Mouse (Mus musculus): ENCODE results near the gene Gm26920. TPM values are rescaled to one million over a fixed set of nuclear protein-coding genes. Genes with fewer than 3 reads are reported as not detected.

Gm26920 gene
- polyA plus RNA-seq, 1 experiment from 2014 or later, result 0.70 TPM

- Histone ChIP-seq H3K4me3 (ENCODE audit: control insufficient read depth in 1 of 2, insufficient read depth in 1 of 2, low read depth in 1 of 2, low read length in 2 of 2) (no peak overlapping the region), H3K27me3 (ENCODE audit: control insufficient read depth, insufficient read depth, low read length) (no peaks in the 10 kb centered on the region), H3K9me3 (ENCODE audit: control insufficient read depth, low read length) (peaks cover 18% of the 10 kb centered on the region), H3K4me1 (ENCODE audit: control insufficient read depth in 2 of 2, insufficient read depth in 2 of 2, low read length in 2 of 2) (peaks cover 7 to 8% of the 10 kb centered on the region in 2 experiments; a peak in 3 of 4 replicates), H3K4me2 (ENCODE audit: low read length) (no peak overlapping the region), H3K9ac (ENCODE audit: low read length) (no peak overlapping the region), H3K27ac (replicated peaks in 1 of 2; ENCODE audit: control insufficient read depth in 1 of 2, insufficient read depth in 1 of 2, low read depth in 2 of 2, low read length in 2 of 2) (no peak overlapping the region), H3K36me3 (ENCODE audit: control insufficient read depth, insufficient read depth, low read length) (no peaks in the 10 kb centered on the region)
- 87% methylated on average over 5 of the region's 5 CpGs for WGBS
- no peak for ATAC-seq (ENCODE audit: insufficient number of reproducible peaks, insufficient read depth, low FRiP score, low read depth)
These were observed 25.9 kb upstream of the Gm26920 start for GRCm38 (mm10) chr7:30116076-30116475.

- Histone ChIP-seq H3K36me3 (ENCODE audit: control insufficient read depth, insufficient read depth, low read length) (peaks cover 56% of the 10 kb centered on the region), H3K9ac (ENCODE audit: low read length) (no peak overlapping the region), H3K27ac (replicated peaks in 1 of 2; ENCODE audit: control insufficient read depth in 1 of 2, insufficient read depth in 1 of 2, low read depth in 2 of 2, low read length in 2 of 2) (no peak overlapping the region), H3K4me1 (ENCODE audit: control insufficient read depth in 2 of 2, insufficient read depth in 2 of 2, low read length in 2 of 2) (peaks cover 2 to 16% of the 10 kb centered on the region in 2 experiments; a peak in 2 of 4 replicates), H3K9me3 (ENCODE audit: control insufficient read depth, low read length) (peaks cover 18% of the 10 kb centered on the region), H3K27me3 (ENCODE audit: control insufficient read depth, insufficient read depth, low read length) (no peaks in the 10 kb centered on the region), H3K4me3 (ENCODE audit: control insufficient read depth in 1 of 2, insufficient read depth in 1 of 2, low read depth in 1 of 2, low read length in 2 of 2) (no peak overlapping the region), H3K4me2 (ENCODE audit: low read length) (no peak overlapping the region)
- ATAC-seq (ENCODE audit: insufficient number of reproducible peaks, insufficient read depth, low FRiP score, low read depth), result no peak
- WGBS, result 83% methylated on average over 13 of the region's 13 CpGs
These were observed 9.1 kb upstream of the Gm26920 start for GRCm38 (mm10) chr7:30099297-30099696.

GRCm38 (mm10) chr7:30095551-30096125 lies 5.4 kb upstream of the Gm26920 start:
- Histone ChIP-seq H3K4me3 (ENCODE audit: control insufficient read depth in 1 of 2, insufficient read depth in 1 of 2, low read depth in 1 of 2, low read length in 2 of 2) (peak overlapping the region; percentile 29 to 61; a peak in 3 of 4 replicates), H3K9me3 (ENCODE audit: control insufficient read depth, low read length) (no peaks in the 10 kb centered on the region), H3K27me3 (ENCODE audit: control insufficient read depth, insufficient read depth, low read length) (no peaks in the 10 kb centered on the region), H3K27ac (replicated peaks in 1 of 2; ENCODE audit: control insufficient read depth in 1 of 2, insufficient read depth in 1 of 2, low read depth in 2 of 2, low read length in 2 of 2) (peak overlapping the region in 1 of 2 experiments; percentile 95; a peak in 2 of 4 replicates), H3K9ac (ENCODE audit: low read length) (peak overlapping the region; percentile 85), H3K4me2 (ENCODE audit: low read length) (peak overlapping the region; percentile 64), H3K4me1 (ENCODE audit: control insufficient read depth in 2 of 2, insufficient read depth in 2 of 2, low read length in 2 of 2) (peaks cover 4 to 21% of the 10 kb centered on the region in 2 experiments; a peak in 2 of 4 replicates), H3K36me3 (ENCODE audit: control insufficient read depth, insufficient read depth, low read length) (peaks cover 23% of the 10 kb centered on the region)
- ATAC-seq (ENCODE audit: insufficient number of reproducible peaks, insufficient read depth, low FRiP score, low read depth), result no peak
- 6% methylated on average over 5 of the region's 5 CpGs for WGBS

- ATAC-seq (ENCODE audit: insufficient number of reproducible peaks, insufficient read depth, low FRiP score, low read depth), result peak; percentile 74
- under 1% methylated on average over 26 of the region's 26 CpGs for WGBS
- H3K27ac ChIP-seq (replicated peaks in 1 of 2; ENCODE audit: control insufficient read depth in 1 of 2, insufficient read depth in 1 of 2, low read depth in 2 of 2, low read length in 2 of 2), result peak within 1 kb of the TSS; percentile 95 to 98
These were observed 4.6 kb upstream of the Gm26920 start, which contains the start of gene Zfp260 for GRCm38 (mm10) chr7:30094646-30095429. Gene Zfp260, plus strand, starts transcription at chr7:30094777.

GRCm38 (mm10) chr7:30093918-30094415 lies 3.8 kb upstream of the Gm26920 start:
- WGBS, result 74% methylated on average over 6 of the region's 6 CpGs
- H3K4me2 ChIP-seq (ENCODE audit: low read length), result peak overlapping the region; percentile 64
- H3K36me3 ChIP-seq (ENCODE audit: control insufficient read depth, insufficient read depth, low read length), result peaks cover 7% of the 10 kb centered on the region
- peak overlapping the region in 1 of 2 experiments; percentile 61; a peak in 2 of 4 replicates for H3K4me3 ChIP-seq (ENCODE audit: control insufficient read depth in 1 of 2, insufficient read depth in 1 of 2, low read depth in 1 of 2, low read length in 2 of 2)
- H3K27me3 ChIP-seq (ENCODE audit: control insufficient read depth, insufficient read depth, low read length), result no peaks in the 10 kb centered on the region
- peak overlapping the region; percentile 29 to 95; a peak in 1 of 4 replicates for H3K27ac ChIP-seq (replicated peaks in 1 of 2; ENCODE audit: control insufficient read depth in 1 of 2, insufficient read depth in 1 of 2, low read depth in 2 of 2, low read length in 2 of 2)
- peak overlapping the region; percentile 85 for H3K9ac ChIP-seq (ENCODE audit: low read length)
- H3K9me3 ChIP-seq (ENCODE audit: control insufficient read depth, low read length), result no peaks in the 10 kb centered on the region
- peaks cover 9 to 25% of the 10 kb centered on the region in 2 experiments for H3K4me1 ChIP-seq (ENCODE audit: control insufficient read depth in 2 of 2, insufficient read depth in 2 of 2, low read length in 2 of 2)
- no peak for ATAC-seq (ENCODE audit: insufficient number of reproducible peaks, insufficient read depth, low FRiP score, low read depth)

More at GRCm38 (mm10) chr7:30094646-30095429, 4.6 kb upstream of the Gm26920 start, which contains the start of gene Zfp260:
- H3K9me3 ChIP-seq (ENCODE audit: control insufficient read depth, low read length), result no peaks in the 10 kb centered on the region
- H3K36me3 ChIP-seq (ENCODE audit: control insufficient read depth, insufficient read depth, low read length), result peaks cover 15% of the 10 kb centered on the region
- H3K4me1 ChIP-seq (ENCODE audit: control insufficient read depth in 2 of 2, insufficient read depth in 2 of 2, low read length in 2 of 2), result peaks cover 4 to 21% of the 10 kb centered on the region in 2 experiments; a peak in 2 of 4 replicates
- H3K9ac ChIP-seq (ENCODE audit: low read length), result peak within 1 kb of the TSS; percentile 85
- H3K4me3 ChIP-seq (ENCODE audit: control insufficient read depth in 1 of 2, insufficient read depth in 1 of 2, low read depth in 1 of 2, low read length in 2 of 2), result peak within 1 kb of the TSS; percentile 61 to 91
- no peaks in the 10 kb centered on the region for H3K27me3 ChIP-seq (ENCODE audit: control insufficient read depth, insufficient read depth, low read length)
- peak within 1 kb of the TSS; percentile 64 for H3K4me2 ChIP-seq (ENCODE audit: low read length)

- H3K27me3 ChIP-seq (ENCODE audit: control insufficient read depth, insufficient read depth, low read length), result no peaks in the 10 kb centered on the region
- no peak overlapping the region for H3K9ac ChIP-seq (ENCODE audit: low read length)
- no peak overlapping the region for H3K4me2 ChIP-seq (ENCODE audit: low read length)
- no peak overlapping the region for H3K27ac ChIP-seq (replicated peaks in 1 of 2; ENCODE audit: control insufficient read depth in 1 of 2, insufficient read depth in 1 of 2, low read depth in 2 of 2, low read length in 2 of 2)
- no peak overlapping the region for H3K4me3 ChIP-seq (ENCODE audit: control insufficient read depth in 1 of 2, insufficient read depth in 1 of 2, low read depth in 1 of 2, low read length in 2 of 2)
- H3K36me3 ChIP-seq (ENCODE audit: control insufficient read depth, insufficient read depth, low read length), result no peaks in the 10 kb centered on the region
- WGBS, result 75% methylated on average over 9 of the region's 9 CpGs
- no peaks in the 10 kb centered on the region for H3K9me3 ChIP-seq (ENCODE audit: control insufficient read depth, low read length)
- H3K4me1 ChIP-seq (ENCODE audit: control insufficient read depth in 2 of 2, insufficient read depth in 2 of 2, low read length in 2 of 2), result peaks cover 9 to 23% of the 10 kb centered on the region in 2 experiments
- ATAC-seq (ENCODE audit: insufficient number of reproducible peaks, insufficient read depth, low FRiP score, low read depth), result no peak
These were observed 2.5 kb upstream of the Gm26920 start for GRCm38 (mm10) chr7:30092666-30093065.

GRCm38 (mm10) chr7:30090970-30091585 lies 868 bp upstream of the Gm26920 start:
- Histone ChIP-seq H3K36me3 (ENCODE audit: control insufficient read depth, insufficient read depth, low read length) (0 out of 2 replicates have a peak, but pooled peaks cover under 1% of the 10 kb centered on the region), H3K4me2 (ENCODE audit: low read length) (peak overlapping the region; percentile 71), H3K9me3 (ENCODE audit: control insufficient read depth, low read length) (no peaks in the 10 kb centered on the region), H3K4me3 (ENCODE audit: control insufficient read depth in 1 of 2, insufficient read depth in 1 of 2, low read depth in 1 of 2, low read length in 2 of 2) (peak overlapping the region; percentile 55 to 100), H3K27me3 (ENCODE audit: control insufficient read depth, insufficient read depth, low read length) (no peaks in the 10 kb centered on the region), H3K4me1 (ENCODE audit: control insufficient read depth in 2 of 2, insufficient read depth in 2 of 2, low read length in 2 of 2) (peaks cover 7 to 15% of the 10 kb centered on the region in 2 experiments), H3K9ac (ENCODE audit: low read length) (peak overlapping the region; percentile 56), H3K27ac (replicated peaks in 1 of 2; ENCODE audit: control insufficient read depth in 1 of 2, insufficient read depth in 1 of 2, low read depth in 2 of 2, low read length in 2 of 2) (peak overlapping the region; percentile 15; a peak in 1 of 4 replicates)
- WGBS, result 10% methylated on average over 9 of the region's 9 CpGs
- ATAC-seq (ENCODE audit: insufficient number of reproducible peaks, insufficient read depth, low FRiP score, low read depth), result no peak

All from heart, embryonic 14.5 days (tissue).